Mouse (Mus musculus) adrenal gland, adult 2 months (tissue): Measurements from ENCODE around the gene Lax1. TPM values are rescaled to one million over a fixed set of nuclear protein-coding genes. Genes with fewer than 3 reads are reported as not detected.
"Not testable (repeated sequence)": the region's sequence is repeated elsewhere in the genome, so short reads cannot be mapped to it uniquely, and the experiment has no call there.

Experiments
- DNase-seq: peaks from one replicate; pipeline ENCODE4 v3.0.0; 2021
- long read RNA-seq: library from polyadenylated mRNA; stranded (forward); transcript quantifications from one replicate; pipeline ENCODE4 v2.0.0, GENCODE M21; 2021
- polyA plus RNA-seq: library from polyadenylated mRNA; depleted of rRNA; stranded (reverse); fragments of >200 nt; gene quantifications from 2 replicates; pipeline ENCODE4 v1.2.3, GENCODE M21; 2012; rRNA removed
- total RNA-seq, 2 experiments: library from RNA; stranded (reverse); gene quantifications; 2 replicates each; pipeline ENCODE4 v1.2.3; 2021

Gene Lax1
- total RNA-seq = under 1 TPM in 1 of 2 experiments, not detected in 1; 0.31 TPM
- polyA plus RNA-seq = 0.17 and 0.18 TPM in 2 replicates
- long read RNA-seq = 0 reads

- no peak for DNase-seq
Observed at GRCm38 (mm10) chr1:133689897-133690296, at the start of gene Lax1. Gene Lax1 (minus strand): TSS chr1:133690108.

GRCm38 (mm10) chr1:133736664-133737063 lies 46.8 kb upstream of the Lax1 start:
- DNase-seq = no peak

GRCm38 (mm10) chr1:133735995-133736652 lies 46.2 kb upstream of the Lax1 start:
- DNase-seq = peak; percentile 58

GRCm38 (mm10) chr1:133732814-133733213 lies 42.9 kb upstream of the Lax1 start:
- no peak for DNase-seq

GRCm38 (mm10) chr1:133728339-133728738 lies 38.4 kb upstream of the Lax1 start:
- no peak for DNase-seq

- no peak for DNase-seq
Observed at GRCm38 (mm10) chr1:133720342-133720741, 30.4 kb upstream of the Lax1 start.

- no peak for DNase-seq
Observed at GRCm38 (mm10) chr1:133718786-133719185, 28.9 kb upstream of the Lax1 start.

- DNase-seq = no peak
Observed at GRCm38 (mm10) chr1:133718296-133718695, 28.4 kb upstream of the Lax1 start.

- peak; percentile 20 for DNase-seq
Observed at GRCm38 (mm10) chr1:133716464-133716863, 26.6 kb upstream of the Lax1 start.

- DNase-seq = no peak
Observed at GRCm38 (mm10) chr1:133715191-133715590, 25.3 kb upstream of the Lax1 start.

GRCm38 (mm10) chr1:133713009-133713370 lies 23.1 kb upstream of the Lax1 start:
- DNase-seq = peak; percentile 30

GRCm38 (mm10) chr1:133712288-133713008 lies 22.5 kb upstream of the Lax1 start:
- no peak for DNase-seq

- no peak for DNase-seq
Observed at GRCm38 (mm10) chr1:133711376-133711775, 21.5 kb upstream of the Lax1 start.

- DNase-seq = no peak
Observed at GRCm38 (mm10) chr1:133710895-133711294, 21.0 kb upstream of the Lax1 start.

GRCm38 (mm10) chr1:133709292-133709691 lies 19.4 kb upstream of the Lax1 start:
- DNase-seq = no peak

GRCm38 (mm10) chr1:133701824-133702223 lies 11.9 kb upstream of the Lax1 start:
- not testable (repeated sequence) for DNase-seq

GRCm38 (mm10) chr1:133697935-133698620 lies 8.2 kb upstream of the Lax1 start:
- no peak for DNase-seq

- DNase-seq = peak; percentile 19
Observed at GRCm38 (mm10) chr1:133695901-133696300, 6.0 kb upstream of the Lax1 start.

- DNase-seq = peak; percentile 9
Observed at GRCm38 (mm10) chr1:133694876-133695275, 5.0 kb upstream of the Lax1 start.

GRCm38 (mm10) chr1:133694301-133694700 lies 4.4 kb upstream of the Lax1 start:
- no peak for DNase-seq

- no peak for DNase-seq
Observed at GRCm38 (mm10) chr1:133693536-133694114, 3.7 kb upstream of the Lax1 start.

- DNase-seq = no peak
Observed at GRCm38 (mm10) chr1:133692195-133692594, 2.3 kb upstream of the Lax1 start.

GRCm38 (mm10) chr1:133691046-133691445 lies 1.1 kb upstream of the Lax1 start:
- no peak for DNase-seq
